Mouse (Mus musculus): ENCODE measurements around the gene Xxylt1.

- TF ChIP-seq CTCF (IDR thresholded peaks at IDR 0.05; ENCODE audit: borderline replicate concordance, extremely low read depth, insufficient read depth, insufficient read length): no peak
- no peak for TF ChIP-seq POLR2A (IDR thresholded peaks at IDR 0.05; ENCODE audit: borderline replicate concordance, extremely low read depth, insufficient read depth, insufficient read length, poor library complexity, severe bottlenecking)
Observed at GRCm38 (mm10) chr16:31077396-31077795, 3.8 kb downstream of the Xxylt1 start.
